Mouse (Mus musculus) liver, embryonic 11.5 days (tissue): ENCODE data around the gene Musk. TPM values are rescaled to one million over a fixed set of nuclear protein-coding genes. Genes with fewer than 3 reads are reported as not detected.

Source experiments
- ATAC-seq: fragments of 200-750 bp; cut with Nextera tagmentation; replicated peaks from 2 replicates; pipeline ENCODE4 v1.8.0; 2017; ENCODE audit warnings: moderate number of reproducible peaks, mild to moderate bottlenecking, moderate TSS enrichment, moderate library complexity; ENCODE audit not compliant: low FRiP score
- DNase-seq: peaks from one replicate; pipeline ENCODE4 v3.0.0-alpha.2; 2017; ENCODE audit warnings: low spot score
- H3K27ac ChIP-seq: fragments of 300-500 bp; sonication (generic); 2 replicates; pipeline ENCODE4 v1.5.1; 2014; ENCODE audit warnings: mild to moderate bottlenecking, low read depth, low read length, control low read depth
- H3K27me3 ChIP-seq: fragments of 300-500 bp; sonication (generic); replicated peaks from 2 replicates; pipeline ENCODE4 v1.6.1; 2014; ENCODE audit warnings: low read length, mixed read lengths; ENCODE audit not compliant: control insufficient read depth, insufficient read depth
- H3K36me3 ChIP-seq: fragments of 300-500 bp; sonication (generic); 2 replicates; pipeline ENCODE4 v1.6.1; 2014; ENCODE audit warnings: mild to moderate bottlenecking, low read length, moderate library complexity, mixed read lengths; ENCODE audit not compliant: control insufficient read depth, insufficient read depth
- H3K4me1 ChIP-seq: fragments of 300-500 bp; sonication (generic); replicated peaks from 2 replicates; pipeline ENCODE4 v1.6.1; 2014; ENCODE audit warnings: low read length, mixed read lengths; ENCODE audit not compliant: control insufficient read depth, insufficient read depth
- H3K4me2 ChIP-seq: fragments of 300-500 bp; sonication (generic); 2 replicates; pipeline ENCODE4 v1.6.1; 2014; ENCODE audit warnings: mild to moderate bottlenecking, control low read depth, moderate library complexity
- H3K4me3 ChIP-seq: fragments of 300-500 bp; sonication (generic); 2 replicates; pipeline ENCODE4 v1.5.1; 2014; ENCODE audit warnings: low read depth, low read length, control low read depth
- H3K9ac ChIP-seq: fragments of 300-500 bp; sonication (generic); 2 replicates; pipeline ENCODE4 v1.6.1; 2014; ENCODE audit warnings: low read depth, low read length, control low read depth
- H3K9me3 ChIP-seq: fragments of 300-500 bp; sonication (generic); 2 replicates; pipeline ENCODE4 v1.6.1; 2016; ENCODE audit warnings: low read length, inconsistent platforms, mixed read lengths; ENCODE audit not compliant: control insufficient read depth
- WGBS: fragments of 180-500 bp; shearing (Covaris S2); extraction: QIAGEN DNeasy Blood & Tissue Kit; methylation state at CpG from one replicate; pipeline ENCODE4 v1.1.7; 2014; 5-methylcytosine and 5-hydroxymethylcytosine counted together
- polyA plus RNA-seq: library from polyadenylated mRNA; unstranded; fragments of >200 nt; fragmentation: Nextera tagmentation; extraction: Ambion mirVana; gene quantifications from 2 replicates; pipeline ENCODE4 v1.2.1, GENCODE M21; 2014

Musk gene
- polyA plus RNA-seq, 1 experiment from 2014 or later = not detected

- no peak overlapping the region for H3K4me3 ChIP-seq
- no peak overlapping the region for H3K27ac ChIP-seq
- 80% methylated on average over 4 of the region's 4 CpGs for WGBS
- H3K9me3 ChIP-seq = no peaks in the 10 kb centered on the region
- no peaks in the 10 kb centered on the region for H3K4me1 ChIP-seq
- H3K36me3 ChIP-seq = no peaks in the 10 kb centered on the region
- no peak overlapping the region for H3K9ac ChIP-seq
- ATAC-seq (no peak), DNase-seq (no peak)
- no peak overlapping the region for H3K4me2 ChIP-seq
- no peaks in the 10 kb centered on the region for H3K27me3 ChIP-seq
These were observed 44.3 kb downstream of the Musk start for GRCm38 (mm10) chr4:58330016-58330415.

GRCm38 (mm10) chr4:58330864-58331638, 45.3 kb downstream of the Musk start:
- Histone ChIP-seq H3K9ac (no peak overlapping the region), H3K4me1 (no peaks in the 10 kb centered on the region), H3K4me3 (no peak overlapping the region), H3K4me2 (no peak overlapping the region), H3K27ac (no peak overlapping the region), H3K36me3 (no peaks in the 10 kb centered on the region), H3K27me3 (no peaks in the 10 kb centered on the region), H3K9me3 (no peaks in the 10 kb centered on the region)
- ATAC-seq (no peak), DNase-seq (no peak)
- WGBS = 81% methylated on average over 10 of the region's 10 CpGs

- ATAC-seq = no peak
- WGBS = 51% methylated on average over 3 of the region's 3 CpGs
These were observed 46.6 kb downstream of the Musk start for GRCm38 (mm10) chr4:58332394-58332793.

GRCm38 (mm10) chr4:58336227-58336626, 50.5 kb downstream of the Musk start:
- H3K4me2 ChIP-seq = no peak overlapping the region
- H3K4me1 ChIP-seq = no peaks in the 10 kb centered on the region
- H3K4me3 ChIP-seq = no peak overlapping the region
- DNase-seq (no peak), ATAC-seq (no peak)
- no peak overlapping the region for H3K9ac ChIP-seq
- no peak overlapping the region for H3K27ac ChIP-seq
- WGBS = 73% methylated on average over 2 of the region's 2 CpGs
- H3K36me3 ChIP-seq = no peaks in the 10 kb centered on the region
- H3K9me3 ChIP-seq = no peaks in the 10 kb centered on the region
- no peaks in the 10 kb centered on the region for H3K27me3 ChIP-seq

More at GRCm38 (mm10) chr4:58332394-58332793, 46.6 kb downstream of the Musk start:
- H3K9ac ChIP-seq = no peak overlapping the region
- H3K27ac ChIP-seq = no peak overlapping the region
- no peaks in the 10 kb centered on the region for H3K27me3 ChIP-seq
- no peaks in the 10 kb centered on the region for H3K9me3 ChIP-seq
- H3K4me2 ChIP-seq = no peak overlapping the region
- no peak overlapping the region for H3K4me3 ChIP-seq
- no peak for DNase-seq
- no peaks in the 10 kb centered on the region for H3K36me3 ChIP-seq
- no peaks in the 10 kb centered on the region for H3K4me1 ChIP-seq

- Histone ChIP-seq H3K36me3 (no peaks in the 10 kb centered on the region), H3K9ac (no peak overlapping the region), H3K9me3 (no peaks in the 10 kb centered on the region), H3K4me1 (no peaks in the 10 kb centered on the region), H3K4me3 (no peak overlapping the region), H3K4me2 (no peak overlapping the region), H3K27ac (no peak overlapping the region), H3K27me3 (no peaks in the 10 kb centered on the region)
- 54% methylated on average over 3 of the region's 3 CpGs for WGBS
- DNase-seq (no peak), ATAC-seq (no peak)
These were observed 53.5 kb downstream of the Musk start for GRCm38 (mm10) chr4:58339226-58339625.

GRCm38 (mm10) chr4:58350206-58350605, 64.4 kb downstream of the Musk start:
- no peak for DNase-seq
- 89% methylated on average over 7 of the region's 7 CpGs for WGBS
- Histone ChIP-seq H3K9me3 (no peaks in the 10 kb centered on the region), H3K36me3 (no peaks in the 10 kb centered on the region), H3K27me3 (no peaks in the 10 kb centered on the region), H3K9ac (no peak overlapping the region), H3K27ac (no peak overlapping the region), H3K4me3 (no peak overlapping the region), H3K4me2 (no peak overlapping the region), H3K4me1 (no peaks in the 10 kb centered on the region)
- no peak for ATAC-seq

GRCm38 (mm10) chr4:58351165-58351564, 65.4 kb downstream of the Musk start:
- no peak for ATAC-seq
- no peaks in the 10 kb centered on the region for H3K4me1 ChIP-seq

GRCm38 (mm10) chr4:58351590-58351989, 65.8 kb downstream of the Musk start:
- no peak overlapping the region for H3K4me3 ChIP-seq
- no peak overlapping the region for H3K9ac ChIP-seq
- H3K4me2 ChIP-seq = no peak overlapping the region
- WGBS = 80% methylated on average over 5 of the region's 5 CpGs
- H3K9me3 ChIP-seq = no peaks in the 10 kb centered on the region
- H3K4me1 ChIP-seq = no peaks in the 10 kb centered on the region
- no peak overlapping the region for H3K27ac ChIP-seq
- no peaks in the 10 kb centered on the region for H3K27me3 ChIP-seq
- no peaks in the 10 kb centered on the region for H3K36me3 ChIP-seq
- DNase-seq (no peak), ATAC-seq (no peak)

More at GRCm38 (mm10) chr4:58351165-58351564, 65.4 kb downstream of the Musk start:
- WGBS = 63% methylated on average over 10 of the region's 10 CpGs
- H3K4me3 ChIP-seq = no peak overlapping the region
- H3K27me3 ChIP-seq = no peaks in the 10 kb centered on the region
- no peak for DNase-seq
- no peak overlapping the region for H3K27ac ChIP-seq
- H3K36me3 ChIP-seq = no peaks in the 10 kb centered on the region
- H3K4me2 ChIP-seq = no peak overlapping the region
- H3K9ac ChIP-seq = no peak overlapping the region
- no peaks in the 10 kb centered on the region for H3K9me3 ChIP-seq

- Histone ChIP-seq H3K27me3 (no peaks in the 10 kb centered on the region), H3K4me3 (no peak overlapping the region), H3K36me3 (no peaks in the 10 kb centered on the region), H3K4me1 (no peaks in the 10 kb centered on the region), H3K4me2 (no peak overlapping the region), H3K9ac (no peak overlapping the region), H3K9me3 (no peaks in the 10 kb centered on the region), H3K27ac (no peak overlapping the region)
- no peak for ATAC-seq
- no peak for DNase-seq
- whole genome bisulfite sequencing = 78% methylated on average over 4 of the region's 4 CpGs
These were observed 73.2 kb downstream of the Musk start for GRCm38 (mm10) chr4:58358996-58359395.
